Mouse (Mus musculus) liver (tissue): ENCODE data around the gene Prdm8.

ENCODE experiments used
- DNase-seq: peaks from one replicate; pipeline ENCODE4 v3.0.0-alpha.2; 2020; ENCODE audit warnings: mixed read lengths

Prdm8 gene

DNA sequence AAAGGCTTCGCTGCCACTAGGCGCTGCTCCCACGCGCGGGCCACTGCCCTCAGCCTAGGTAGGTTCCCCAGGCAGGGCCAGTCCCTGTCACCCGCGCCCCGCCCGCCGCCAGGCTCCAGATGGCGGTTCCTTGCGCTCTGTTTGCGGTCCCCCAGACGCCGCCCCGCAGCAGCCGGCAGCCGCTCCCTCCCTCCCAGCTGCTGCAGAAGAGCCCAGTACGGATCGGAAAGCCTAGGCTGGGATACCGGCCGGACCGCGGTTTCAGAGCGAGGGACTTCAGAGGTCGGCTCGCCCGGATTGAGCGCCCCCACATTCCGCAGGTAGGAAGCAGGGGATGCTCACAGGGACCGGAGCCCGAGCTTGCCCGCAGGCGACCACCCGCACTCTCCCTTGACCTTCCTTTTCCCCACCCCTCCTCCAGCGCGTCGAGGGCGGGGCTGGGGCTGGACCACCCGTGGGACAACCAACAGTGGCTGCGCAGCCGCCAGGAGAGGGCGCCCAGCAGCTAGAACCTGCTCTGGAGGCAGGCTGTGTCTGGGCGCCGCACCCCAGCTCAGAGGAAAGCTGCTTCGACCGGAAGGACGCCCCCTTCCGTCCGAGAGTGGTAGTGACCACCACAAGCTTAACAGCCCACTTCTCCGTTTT is at the start of gene Prdm8:
Gene Prdm8, plus strand, starts transcription at position 19 of the 645 bp plus-strand sequence.
- DNase-seq = peak; percentile 74

- DNase-seq = no peak
These were observed 39.9 kb upstream of the Prdm8 start for GRCm38 (mm10) chr5:98127074-98127473.

DNA sequence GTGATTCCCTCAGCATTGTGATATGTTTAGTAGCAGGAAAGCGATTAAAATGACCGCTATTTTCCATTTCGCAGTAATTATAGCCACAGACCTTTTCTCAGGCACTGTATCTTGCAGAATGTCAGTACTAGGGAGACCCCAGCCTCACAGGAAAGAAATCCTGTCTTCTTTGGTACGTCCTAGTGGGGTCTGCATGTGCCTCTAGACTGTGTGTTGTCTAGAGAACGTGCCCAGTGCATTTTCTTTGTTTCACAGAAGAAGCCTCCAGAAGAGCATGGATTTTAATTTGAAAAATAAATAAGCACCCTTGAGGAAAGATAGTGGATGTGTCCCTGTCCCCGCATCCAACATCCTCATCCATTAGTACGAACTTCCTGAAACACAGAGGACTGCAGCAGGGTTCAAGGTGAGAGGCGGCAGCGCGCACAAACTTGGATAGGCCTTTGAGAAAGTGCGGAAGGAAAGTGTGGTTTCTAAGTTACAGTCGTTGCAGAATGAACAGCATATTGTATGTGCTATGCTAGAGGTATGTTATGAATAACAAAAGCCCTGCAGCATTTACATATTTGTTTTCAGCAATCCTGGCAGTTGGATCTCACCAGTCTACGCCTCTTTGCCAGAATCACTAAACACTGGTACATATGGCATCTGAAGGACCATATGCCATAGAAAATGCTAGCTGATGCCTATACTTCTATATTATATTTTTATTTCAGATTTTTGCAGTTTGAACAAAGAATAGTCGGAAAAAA is 28.3 kb upstream of the Prdm8 start:
- DNase-seq = no peak

GRCm38 (mm10) chr5:98139297-98139660 is 27.7 kb upstream of the Prdm8 start:
- DNase-seq = no peak

DNA sequence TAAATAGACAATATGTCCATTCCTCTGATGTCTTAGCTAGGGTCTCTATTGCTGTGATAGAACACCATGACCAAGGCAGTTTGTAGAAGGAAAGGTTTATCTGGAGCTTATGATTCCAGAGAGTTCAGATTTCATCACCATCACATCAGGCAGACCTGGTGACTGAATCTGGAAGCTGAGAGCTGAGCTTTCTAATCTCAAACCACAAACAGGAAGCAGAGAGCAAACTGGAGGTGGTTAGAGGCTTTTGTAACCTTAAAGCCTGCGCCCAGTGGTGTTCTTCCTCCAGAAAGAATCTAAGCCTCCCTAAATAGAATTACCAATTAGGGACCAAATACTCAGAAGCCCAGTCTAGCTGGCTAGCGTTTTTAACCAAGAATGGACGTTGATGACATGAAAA is 20.1 kb upstream of the Prdm8 start:
- no peak for DNase-seq

DNA sequence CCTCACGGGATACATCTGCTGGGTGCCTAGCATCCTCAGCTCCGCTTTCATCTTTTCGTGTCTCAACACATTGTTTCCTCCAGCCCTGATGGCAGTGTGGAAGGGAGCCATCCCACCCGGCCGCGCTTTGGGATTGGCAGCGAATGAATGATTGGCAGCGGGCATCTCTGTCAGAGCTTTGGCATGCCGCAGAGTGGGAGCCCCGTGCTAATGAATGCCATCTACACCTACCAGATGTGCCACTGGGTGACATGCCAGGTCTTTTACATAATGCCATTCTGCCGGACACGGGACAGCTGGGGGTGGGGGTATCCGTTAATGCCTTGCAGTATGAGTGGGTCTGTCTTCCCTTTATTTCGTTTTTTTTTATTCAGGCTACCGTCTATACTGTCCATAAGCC is 882 bp upstream of the Prdm8 start:
- DNase-seq = no peak

DNA sequence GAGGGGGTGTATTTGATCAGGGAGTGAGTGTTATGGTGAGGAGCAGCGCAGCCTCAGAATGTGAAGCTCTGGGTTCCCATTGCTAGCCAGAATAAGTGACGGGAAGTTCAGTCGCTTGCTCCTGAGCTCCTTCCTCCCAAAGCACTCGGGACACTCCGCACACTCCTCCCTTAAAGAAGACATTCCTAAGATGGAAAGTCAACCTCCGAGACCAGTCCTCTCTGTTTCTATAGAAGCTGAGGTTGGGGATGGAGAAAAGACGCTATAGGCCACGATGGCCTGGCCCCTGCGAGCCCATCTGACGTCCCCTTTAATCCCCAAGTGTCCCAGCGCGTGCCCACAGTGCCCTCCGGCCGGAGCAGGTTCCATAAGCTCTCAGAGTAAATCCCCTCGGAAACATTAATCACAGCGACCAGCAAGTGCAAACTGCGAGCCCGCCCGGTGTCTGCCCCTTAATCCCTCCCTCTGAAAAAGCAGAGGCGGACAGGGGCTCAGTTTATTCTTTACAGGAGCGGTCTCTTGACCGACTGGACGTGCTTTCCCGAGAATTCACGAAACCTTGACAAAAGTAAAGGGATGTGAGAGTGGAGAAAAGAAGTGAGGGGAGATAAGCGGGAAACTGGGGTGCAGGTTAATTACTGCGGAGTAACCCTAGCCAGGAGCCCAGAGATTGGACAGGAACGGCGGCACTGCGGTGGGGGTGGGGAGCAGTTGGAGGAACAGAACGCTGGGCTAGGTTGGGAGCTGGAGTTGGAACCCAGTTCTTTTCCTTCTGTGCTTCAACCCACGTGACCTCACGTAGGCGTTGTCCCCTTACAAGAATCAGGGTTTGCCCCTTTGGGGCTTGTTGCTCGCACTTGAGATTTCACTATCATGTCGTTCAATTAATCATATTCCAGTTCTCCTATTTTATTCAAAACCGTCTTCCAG is 1.6 kb downstream of the Prdm8 start:
- no peak for DNase-seq

DNA sequence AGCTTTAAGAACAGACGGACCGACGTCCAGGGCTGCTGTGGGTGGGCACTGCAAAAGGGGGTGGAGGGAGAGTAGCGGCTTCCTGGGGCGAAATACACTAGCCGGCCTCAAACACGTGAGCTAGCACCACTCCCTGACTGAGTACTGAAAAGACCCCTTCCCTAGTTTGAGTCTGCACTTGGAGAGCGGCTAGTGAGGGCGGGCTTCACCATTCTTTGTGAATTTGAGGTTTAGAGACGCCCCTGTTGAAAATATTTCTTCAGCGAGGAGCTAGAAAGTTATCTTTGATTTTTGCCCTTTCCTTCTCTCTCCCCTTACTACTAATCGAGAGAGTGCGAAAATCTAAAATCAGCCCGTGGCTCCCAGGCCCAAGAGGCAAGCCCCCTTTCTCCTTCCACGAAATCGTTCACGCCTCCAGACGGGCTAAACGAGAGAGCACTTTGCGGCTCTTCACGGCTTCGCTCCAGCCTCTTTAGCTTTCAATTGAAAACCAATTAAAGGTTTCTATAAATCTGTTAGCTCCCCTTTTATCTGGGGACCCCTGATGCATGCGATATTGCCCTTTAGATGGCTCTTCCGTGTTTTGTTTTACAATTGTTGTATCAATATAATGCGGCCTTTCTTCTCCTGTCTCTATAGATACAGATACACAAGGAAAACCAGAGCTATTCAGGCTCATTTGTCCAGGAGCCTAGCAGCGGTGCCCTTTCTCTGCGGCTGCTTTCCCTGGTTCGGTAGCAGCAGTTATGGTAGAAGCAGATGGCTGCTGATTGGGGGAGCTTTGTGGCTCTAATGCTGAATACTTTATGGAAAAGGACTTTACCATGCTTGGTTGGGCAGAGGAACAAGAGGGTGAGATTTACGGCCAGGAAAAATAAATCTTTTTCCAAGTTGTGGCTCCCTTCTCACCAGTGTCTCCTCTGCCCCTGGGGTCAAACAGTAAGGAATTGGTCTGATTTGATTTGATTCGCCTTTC is 2.7 kb downstream of the Prdm8 start:
- DNase-seq = no peak

GRCm38 (mm10) chr5:98171651-98172230 is 4.7 kb downstream of the Prdm8 start:
- no peak for DNase-seq

DNA sequence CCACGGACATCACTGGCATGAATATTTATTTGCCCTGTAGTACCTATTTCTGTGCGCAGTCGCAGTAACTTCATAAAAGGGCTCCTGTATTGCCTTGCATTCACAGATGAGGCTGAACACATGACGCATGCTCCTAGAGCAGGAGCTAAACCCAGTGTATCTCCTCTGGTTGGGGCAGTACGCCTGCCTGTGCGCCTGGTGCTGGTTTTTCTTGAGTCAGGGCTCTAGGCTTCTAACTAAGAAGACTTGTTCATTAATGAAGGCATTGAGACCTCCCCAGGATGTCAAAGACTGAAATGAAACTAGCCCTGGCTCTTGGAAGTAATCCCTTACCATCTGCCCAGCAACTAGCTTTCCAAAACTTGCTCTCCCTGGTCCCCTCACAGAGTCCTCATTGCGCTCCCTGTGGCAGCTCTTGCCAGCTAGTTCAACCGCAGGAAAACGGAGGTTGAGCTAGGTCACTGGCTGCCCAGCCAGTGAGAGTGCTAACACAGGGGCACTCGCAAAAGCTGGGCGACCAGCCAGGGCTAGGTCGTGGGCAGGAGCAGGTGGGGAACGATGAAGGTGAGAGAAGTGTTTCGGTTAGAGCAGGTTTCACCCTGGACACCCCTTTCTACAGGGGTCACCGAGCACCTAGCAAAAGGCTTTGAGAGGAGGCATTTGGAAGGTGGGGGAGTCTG is 5.6 kb downstream of the Prdm8 start:
- no peak for DNase-seq

- no peak for DNase-seq
These were observed 6.7 kb downstream of the Prdm8 start for GRCm38 (mm10) chr5:98173694-98174093.

DNA sequence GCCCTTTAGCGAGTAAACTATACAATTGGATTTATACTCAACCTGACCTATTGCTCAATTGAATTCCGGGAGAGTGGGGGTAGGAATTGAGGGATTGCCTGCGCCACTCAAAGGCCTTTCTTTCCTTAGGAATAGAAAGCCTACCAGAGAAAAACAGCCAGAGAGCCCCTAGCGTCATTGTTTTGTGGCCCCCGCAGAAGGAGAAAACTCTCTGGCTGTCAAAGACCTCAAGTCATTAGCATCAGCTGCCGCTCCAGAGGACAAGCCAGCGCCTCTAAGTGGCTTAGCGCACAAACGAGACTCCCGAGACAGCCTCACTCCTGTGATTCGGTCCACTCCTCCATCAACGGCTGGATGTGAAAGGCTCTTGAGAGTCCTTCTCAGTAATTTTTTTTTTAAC is 12.6 kb downstream of the Prdm8 start:
- no peak for DNase-seq

GRCm38 (mm10) chr5:98180461-98180887 is 13.5 kb downstream of the Prdm8 start:
- no peak for DNase-seq

DNA sequence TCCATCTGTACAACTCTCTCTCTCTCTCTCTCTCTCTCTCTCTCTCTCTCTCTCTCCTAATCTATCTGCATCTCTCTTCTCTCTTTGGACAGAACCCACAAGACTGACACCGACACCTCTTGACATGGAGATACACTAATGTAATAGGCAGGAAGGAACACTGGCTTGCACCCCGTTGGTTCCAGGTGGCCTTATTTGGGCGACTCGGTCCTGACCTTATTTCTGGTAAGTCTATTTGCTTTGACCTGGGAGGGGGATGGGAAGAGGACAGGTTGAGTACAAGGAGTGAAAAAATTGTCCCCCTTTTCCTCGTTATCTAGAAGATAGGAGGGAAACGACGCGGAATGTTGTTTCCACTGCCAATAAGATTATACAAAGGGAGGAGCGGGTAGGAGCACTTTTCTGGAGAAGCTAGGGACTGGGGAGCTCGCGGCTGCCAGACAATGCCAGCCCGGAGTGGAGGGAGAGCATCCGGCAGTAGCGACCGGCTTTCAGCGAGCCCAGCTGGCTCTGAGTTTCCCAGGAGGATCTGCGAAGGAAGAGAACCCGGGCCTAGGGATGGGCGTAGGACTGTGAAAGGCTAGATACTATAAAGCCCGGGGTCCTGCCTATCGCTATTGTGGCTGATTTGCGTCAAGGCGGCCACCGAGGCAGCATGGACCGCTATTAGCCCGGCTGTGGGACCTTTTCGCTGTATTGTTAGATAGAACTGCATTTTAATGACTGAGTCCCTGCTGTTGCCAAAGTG is 14.1 kb downstream of the Prdm8 start:
- no peak for DNase-seq

DNA sequence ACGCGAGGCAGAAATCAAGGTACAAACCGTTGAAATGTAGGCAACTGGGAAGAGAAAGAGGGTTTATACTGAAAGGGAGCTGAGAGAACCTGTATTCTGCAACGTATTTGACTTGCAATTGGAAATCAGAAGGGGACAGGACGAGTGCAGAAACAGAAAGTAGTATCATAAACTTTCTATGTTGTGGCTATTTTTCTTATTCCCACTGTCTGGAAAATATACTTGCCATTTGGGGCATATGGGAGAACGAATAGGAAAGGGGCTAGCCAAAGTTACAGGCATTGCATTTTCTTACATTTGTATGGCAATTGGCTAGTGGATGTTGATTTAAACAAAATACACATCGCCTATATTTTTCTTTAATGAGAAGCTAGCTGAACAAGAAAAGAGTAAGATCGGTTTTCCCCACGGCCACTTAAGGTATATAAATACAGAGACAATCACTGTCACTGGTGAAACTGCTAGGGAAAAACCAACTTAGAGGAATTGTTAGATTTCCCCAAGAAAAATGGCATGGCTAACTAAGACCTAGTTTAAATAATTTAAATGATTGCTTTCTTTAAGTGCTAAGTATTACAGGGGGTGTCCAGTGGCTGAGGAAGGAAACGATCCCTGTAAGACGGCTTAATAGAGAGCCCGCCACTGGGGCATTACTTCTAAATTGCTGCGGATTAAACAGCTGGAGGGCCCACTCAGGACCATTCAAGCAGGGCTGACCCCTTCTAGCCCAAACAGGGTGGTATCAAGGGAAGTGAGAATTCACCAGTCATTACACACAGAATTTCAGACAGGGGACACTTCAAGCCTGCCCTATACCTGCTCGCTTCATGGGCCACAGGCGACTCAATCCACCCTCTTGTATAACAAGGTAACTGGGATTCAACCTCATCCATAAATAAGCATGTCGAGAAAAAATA is 14.9 kb downstream of the Prdm8 start:
- no peak for DNase-seq

GRCm38 (mm10) chr5:98182603-98182920 is 15.6 kb downstream of the Prdm8 start:
- DNase-seq = no peak

- no peak for DNase-seq
These were observed 16.1 kb downstream of the Prdm8 start for GRCm38 (mm10) chr5:98183031-98183595.

GRCm38 (mm10) chr5:98184281-98184910 is 17.4 kb downstream of the Prdm8 start:
- DNase-seq = no peak
